Mouse (Mus musculus) retina, postnatal 1 day (tissue): ENCODE data around the gene Tfam.

Experiments used
- DNase-seq: peaks from one replicate; pipeline ENCODE4 v3.0.0-alpha.2; 2012

Gene Tfam

DNA sequence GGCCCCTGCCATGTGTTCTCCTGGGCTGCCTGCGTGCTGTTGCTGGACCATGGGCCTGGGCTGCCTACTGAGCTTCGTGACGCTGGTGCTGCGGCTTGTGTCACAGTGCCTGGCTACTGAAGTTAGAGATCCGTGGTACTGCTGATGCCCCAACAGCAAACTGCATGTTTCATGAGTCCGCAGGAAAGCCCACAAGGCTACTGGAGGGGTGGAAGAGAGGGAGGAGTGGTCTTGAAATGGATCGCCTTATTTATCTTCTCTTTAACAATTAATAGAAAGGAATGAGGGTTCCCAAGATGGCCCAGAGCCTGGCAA lies at the start of gene Tfam:
Gene Tfam, minus strand, starts transcription at position 41 of the 315 bp plus-strand sequence.
- DNase-seq, result no peak

DNA sequence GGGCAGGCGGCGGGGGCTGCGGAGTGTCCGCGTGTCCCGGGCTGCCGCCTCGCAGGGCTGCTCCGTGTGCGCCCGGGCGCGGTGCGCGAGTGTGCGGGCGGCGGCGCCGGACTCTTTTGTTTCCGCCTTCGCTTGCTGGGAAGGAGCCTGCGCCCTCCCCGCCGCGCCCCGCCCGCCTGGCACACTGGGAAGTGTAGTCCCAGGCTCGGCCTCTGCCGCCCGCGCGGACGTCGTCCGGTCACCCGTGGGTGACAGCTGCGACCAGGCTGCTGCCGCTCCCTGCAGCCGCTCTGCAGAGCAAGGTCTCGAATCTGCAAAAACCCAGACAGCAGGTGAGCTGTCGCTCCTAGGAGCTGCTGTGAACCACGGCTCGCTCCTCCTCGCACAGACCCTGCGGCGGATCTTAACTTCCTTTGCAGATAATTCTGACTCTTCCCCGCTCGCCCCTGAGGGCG lies 47.1 kb upstream of the Tfam start, which contains the start of gene Ube2d1:
Gene Ube2d1, minus strand, starts transcription at position 137 of the 455 bp plus-strand sequence.
- peak; percentile 90 for DNase-seq

GRCm38 (mm10) chr10:71284511-71285125 lies 46.5 kb upstream of the Tfam start:
- DNase-seq, result no peak

GRCm38 (mm10) chr10:71284131-71284510 lies 46.0 kb upstream of the Tfam start:
- no peak for DNase-seq

DNA sequence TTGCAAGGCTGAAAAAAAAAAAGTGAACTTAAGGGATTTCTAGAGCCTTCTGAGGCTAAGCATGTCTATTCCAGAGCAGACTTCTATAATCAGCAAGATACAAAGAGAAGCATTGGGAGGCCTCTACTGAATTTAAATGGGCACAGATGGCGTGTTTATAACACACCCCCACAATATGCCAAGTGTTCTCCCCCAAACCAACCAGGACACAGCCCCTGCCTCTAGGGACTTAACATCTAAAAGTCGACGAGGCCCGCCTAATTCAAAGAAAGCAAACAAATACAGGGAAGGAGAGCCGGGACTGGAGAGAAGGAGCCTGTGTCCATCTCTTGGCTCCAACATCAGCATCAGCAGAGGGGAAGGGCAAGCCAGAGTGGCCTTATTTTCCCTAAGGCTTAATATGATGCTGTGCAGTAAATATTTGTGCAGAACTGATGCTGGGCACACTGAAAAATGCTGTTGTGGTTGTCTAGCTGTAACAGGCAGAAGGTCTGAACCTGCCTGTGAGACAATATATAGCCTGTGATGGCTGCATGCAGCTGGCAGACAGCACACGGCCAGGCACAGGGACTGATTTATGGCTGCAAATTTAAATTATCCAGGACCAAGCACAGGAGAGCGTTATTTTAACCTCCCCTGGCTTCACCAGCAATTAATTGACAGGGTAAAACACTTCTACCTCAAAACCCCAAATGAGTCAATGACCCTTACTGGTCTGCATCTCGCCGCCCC lies 35.1 kb upstream of the Tfam start:
- no peak for DNase-seq

GRCm38 (mm10) chr10:71267973-71268372 lies 29.9 kb upstream of the Tfam start:
- DNase-seq, result no peak

GRCm38 (mm10) chr10:71267511-71267910 lies 29.4 kb upstream of the Tfam start:
- DNase-seq, result no peak

DNA sequence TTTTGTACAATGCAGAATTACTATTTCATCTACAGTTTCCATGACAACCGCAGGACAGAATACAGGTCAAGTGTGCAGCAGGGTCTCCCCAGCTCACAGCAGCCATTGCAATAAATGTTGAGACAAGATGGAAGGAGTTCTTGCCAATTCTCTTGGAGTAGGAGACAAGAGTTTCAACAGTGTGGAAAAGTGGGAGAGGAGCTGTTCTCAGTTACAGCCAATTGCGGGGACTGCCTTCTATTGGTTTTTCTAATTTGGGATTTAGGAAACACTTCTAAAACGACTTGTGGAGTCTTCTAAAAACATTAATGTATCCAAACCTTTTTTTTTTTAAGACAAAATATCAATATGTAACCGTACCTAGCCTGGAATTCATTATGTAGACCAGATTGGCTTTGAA lies 27.0 kb upstream of the Tfam start:
- no peak for DNase-seq

- DNase-seq, result no peak
Observed at GRCm38 (mm10) chr10:71261637-71262036, 23.6 kb upstream of the Tfam start.

DNA sequence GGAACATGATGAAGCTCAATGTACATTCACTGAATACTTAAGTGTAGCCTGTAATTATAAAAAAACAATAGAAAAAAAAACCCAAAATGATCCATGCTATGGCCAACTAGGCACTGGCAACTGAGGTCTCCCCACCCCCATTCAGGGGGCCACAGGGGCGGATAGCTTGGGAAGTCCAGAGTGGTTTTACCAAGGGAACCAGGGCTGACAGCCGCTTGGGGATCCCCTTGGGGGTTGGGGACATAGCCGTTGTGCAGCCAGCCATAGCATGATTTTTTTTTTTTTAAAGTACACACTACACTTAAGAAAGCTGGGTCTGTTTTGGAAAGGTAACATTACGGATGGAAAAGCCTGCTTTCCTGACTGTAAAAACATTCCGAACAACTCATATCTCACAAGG lies 20.9 kb upstream of the Tfam start:
- DNase-seq, result no peak

GRCm38 (mm10) chr10:71258516-71258915 lies 20.4 kb upstream of the Tfam start:
- DNase-seq, result no peak

DNA sequence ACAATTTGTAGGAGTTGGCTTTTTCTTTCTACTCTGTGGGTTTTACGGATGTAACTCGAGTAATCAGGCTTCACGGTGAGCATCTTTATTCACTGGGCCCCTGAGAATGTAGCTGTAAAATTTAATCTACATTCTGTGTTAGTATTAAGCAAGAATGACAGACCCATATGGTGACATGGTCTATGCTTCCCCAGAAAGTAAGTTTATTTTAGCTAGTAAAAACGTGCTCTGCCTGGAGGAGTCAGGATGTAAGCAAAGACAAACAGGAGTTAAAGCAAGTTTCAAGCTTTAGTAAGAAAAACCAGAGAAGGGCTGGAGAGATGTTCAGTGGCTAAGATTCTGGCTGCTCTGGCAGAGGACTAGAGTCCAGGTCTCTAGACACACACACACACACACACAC lies 15.1 kb upstream of the Tfam start:
- DNase-seq, result no peak

DNA sequence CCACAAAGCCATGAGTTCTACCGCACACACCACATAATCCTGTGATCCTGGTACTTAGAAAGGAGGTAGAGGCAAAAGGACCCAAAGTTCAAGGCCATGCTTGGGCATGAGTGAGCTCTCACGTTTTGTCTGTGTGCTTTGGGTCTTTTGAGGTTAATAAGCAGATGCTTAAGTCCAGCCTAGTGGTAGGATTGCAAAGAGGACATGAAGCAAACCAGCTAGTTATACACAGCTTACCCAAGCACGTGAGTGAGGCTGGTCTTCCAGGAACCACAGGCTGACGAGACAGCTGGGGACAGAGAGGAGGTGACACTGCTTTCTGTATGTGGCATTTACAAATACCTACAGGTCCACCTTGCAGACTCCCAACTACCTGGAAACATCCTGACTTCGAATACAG lies 14.3 kb upstream of the Tfam start:
- no peak for DNase-seq

DNA sequence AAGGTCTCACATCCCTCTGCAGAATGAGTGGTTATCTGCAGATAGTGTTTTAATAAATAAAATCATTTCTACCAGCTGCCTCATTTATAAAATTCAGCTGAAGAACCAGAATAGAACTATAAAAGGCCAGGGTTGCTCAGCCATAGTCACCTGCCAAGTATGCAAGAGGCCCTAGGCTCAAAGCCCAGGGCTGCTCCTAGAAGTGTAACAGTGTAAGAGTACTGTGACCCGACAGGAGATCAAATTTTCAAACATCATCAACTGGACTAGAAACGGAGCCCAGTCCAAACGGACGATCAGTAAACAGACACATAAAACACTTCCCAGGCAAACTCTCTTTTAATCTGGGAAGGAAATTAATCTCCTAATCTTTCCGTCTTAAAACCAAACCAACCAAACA lies 13.8 kb upstream of the Tfam start:
- DNase-seq, result no peak

GRCm38 (mm10) chr10:71251256-71251655 lies 13.2 kb upstream of the Tfam start:
- DNase-seq, result no peak

- no peak for DNase-seq
Observed at GRCm38 (mm10) chr10:71250472-71250871, 12.4 kb upstream of the Tfam start.

DNA sequence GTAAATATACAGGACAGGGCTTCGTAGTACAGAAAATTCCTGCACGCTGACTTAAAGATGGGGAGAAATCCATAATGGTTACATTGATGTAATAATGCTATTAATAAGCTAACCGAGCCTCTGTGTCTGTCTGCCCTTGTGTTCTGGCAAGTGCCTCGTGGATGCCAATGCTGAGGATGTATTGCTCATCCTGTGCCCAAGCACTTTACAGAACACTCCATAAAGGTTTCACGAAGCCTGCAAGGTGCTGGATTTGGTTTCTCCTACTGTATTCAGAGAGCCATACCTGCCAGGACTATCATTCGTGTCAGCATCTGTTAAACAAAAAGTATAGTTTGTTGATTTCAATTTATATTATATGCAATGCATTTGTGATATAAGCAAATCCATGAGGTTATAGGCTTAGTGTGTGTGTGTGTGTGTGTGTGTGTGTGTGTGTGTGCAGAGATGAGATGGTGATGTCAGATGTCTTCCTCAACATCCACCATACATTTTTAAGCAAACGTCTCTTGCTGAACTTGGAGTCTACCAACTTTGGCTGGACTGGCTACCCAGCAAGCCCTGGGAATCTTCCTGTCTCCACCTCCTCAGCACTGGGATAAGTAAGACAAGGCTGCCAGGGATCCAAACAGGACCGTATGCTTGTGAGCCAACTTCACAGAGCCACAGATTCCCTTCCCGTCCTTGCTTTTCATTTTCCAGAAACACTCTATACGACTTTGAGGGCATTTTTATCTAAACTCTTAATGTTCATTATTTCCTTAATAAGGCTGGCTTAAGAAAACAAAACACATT lies 11.2 kb upstream of the Tfam start:
- no peak for DNase-seq

DNA sequence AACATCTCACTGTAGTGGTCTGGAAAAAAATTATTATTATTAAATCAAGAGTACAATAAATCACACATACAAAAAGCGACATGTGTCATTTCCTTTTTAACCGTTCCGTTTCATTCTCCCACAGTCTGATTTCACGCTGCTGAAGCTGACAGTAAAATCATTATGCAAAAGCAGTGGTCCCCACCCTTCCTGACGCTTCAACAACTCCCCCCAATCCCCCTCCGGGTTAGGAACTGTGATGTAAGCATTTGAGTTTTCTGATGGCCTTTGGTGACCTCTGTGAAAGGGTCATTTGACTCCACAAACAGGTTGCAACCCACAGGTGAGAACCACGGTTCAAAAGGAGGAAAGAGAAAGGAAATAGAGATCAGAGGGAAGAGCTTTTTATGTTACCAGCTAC lies 8.9 kb upstream of the Tfam start:
- no peak for DNase-seq

GRCm38 (mm10) chr10:71239479-71240120 lies 1.5 kb upstream of the Tfam start:
- DNase-seq, result no peak

GRCm38 (mm10) chr10:71237516-71238239 lies 402 bp downstream of the Tfam start:
- peak; percentile 98 for DNase-seq

- DNase-seq, result no peak
Observed at GRCm38 (mm10) chr10:71234071-71234470, 4.0 kb downstream of the Tfam start.

DNA sequence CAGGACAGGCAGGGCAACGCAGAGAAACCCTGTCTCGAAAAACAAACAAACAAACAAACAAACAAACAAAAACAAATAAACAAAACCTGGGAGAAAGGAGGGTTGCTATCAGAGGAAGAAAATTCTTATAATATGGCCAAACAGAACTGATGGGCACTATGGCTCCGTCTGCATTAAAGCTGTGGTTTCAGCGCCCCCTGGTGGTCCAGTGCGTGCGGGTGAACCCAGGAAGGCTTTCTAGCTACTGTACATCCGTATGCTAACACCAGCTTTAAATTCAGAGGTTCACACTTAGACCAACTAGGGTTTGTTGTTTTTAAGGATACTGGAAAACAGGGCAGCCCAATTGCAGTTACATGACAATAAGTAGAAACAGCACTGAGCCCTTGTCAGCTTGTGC lies 12.2 kb downstream of the Tfam start:
- peak; percentile 65 for DNase-seq

- no peak for DNase-seq
Observed at GRCm38 (mm10) chr10:71223101-71223500, 15.0 kb downstream of the Tfam start.
